Mouse (Mus musculus) MEL (cell line): ENCODE measurements at regions not wholly inside any gene's neighbourhood (a gene's known extent, or its start where the extent isn't known, plus 50 kb on each side); places are given as distances from the start of the nearest gene placed in this dataset.

Source experiments
- DNase-seq: peaks from one replicate; pipeline ENCODE4 v3.0.0; 2011; ENCODE audit warnings: low read depth, low spot score
- H3K27ac ChIP-seq: 2 replicates; pipeline ENCODE4 v1.5.1; 2012; ENCODE audit warnings: low read depth, mild to moderate bottlenecking, control low read depth, low read length, moderate library complexity; ENCODE audit not compliant: control insufficient read depth
- H3K27me3 ChIP-seq, 2 experiments: fragments of 150-350 bp in 1 of 2; sonication (generic) in 1 of 2; 2 replicates each; pipeline ENCODE4 v1.6.1; 2012; ENCODE audit warnings: low read length in 2 of 2, mild to moderate bottlenecking in 2 of 2, improper control_type of control experiment in 1 of 2, moderate library complexity in 1 of 2; ENCODE audit not compliant: insufficient read depth in 2 of 2, control insufficient read depth in 1 of 2
- H3K36me3 ChIP-seq, 2 experiments: 2 replicates each; pipeline ENCODE4 v1.6.1; 2012 to 2014; ENCODE audit warnings: low read length in 2 of 2, improper control_type of control experiment in 1 of 2, inconsistent platforms in 1 of 2, mild to moderate bottlenecking in 1 of 2; ENCODE audit not compliant: insufficient read depth in 2 of 2, control insufficient read depth in 1 of 2
- H3K4me1 ChIP-seq, 2 experiments: fragments of 150-350 bp in 1 of 2; sonication (generic) in 1 of 2; 2 replicates each; pipeline ENCODE4 v1.6.1; 2012; ENCODE audit warnings: low read length in 2 of 2, improper control_type of control experiment in 1 of 2, mild to moderate bottlenecking in 1 of 2; ENCODE audit not compliant: insufficient read depth in 2 of 2, control insufficient read depth in 1 of 2
- H3K4me3 ChIP-seq, 2 experiments: fragments of 150-350 bp in 1 of 2; sonication (generic) in 1 of 2; 2 replicates each; pipeline ENCODE4 v1.5.1; 2012; ENCODE audit warnings: low read depth in 2 of 2, low read length in 2 of 2, mild to moderate bottlenecking in 2 of 2, moderate library complexity in 2 of 2, control low read depth in 1 of 2, improper control_type of control experiment in 1 of 2; ENCODE audit not compliant: control insufficient read depth in 1 of 2, insufficient read depth in 1 of 2
- H3K79me2 ChIP-seq: 2 replicates; pipeline ENCODE4 v1.6.1; 2012; ENCODE audit warnings: mild to moderate bottlenecking, low read length, moderate library complexity; ENCODE audit not compliant: control insufficient read depth, poor library complexity, insufficient read depth
- H3K9ac ChIP-seq: 2 replicates; pipeline ENCODE4 v1.6.1; 2012; ENCODE audit warnings: low read depth, mild to moderate bottlenecking, control low read depth, low read length, moderate library complexity; ENCODE audit not compliant: control insufficient read depth, poor library complexity, severe bottlenecking
- H3K9me3 ChIP-seq: fragments of 150-350 bp; sonication (generic); replicated peaks from 2 replicates; pipeline ENCODE4 v1.6.1; 2012; ENCODE audit warnings: mild to moderate bottlenecking, low read length, improper control_type of control experiment, moderate library complexity; ENCODE audit not compliant: insufficient read depth
- BHLHE40 ChIP-seq: IDR thresholded peaks from 2 replicates; pipeline ENCODE4 v1.6.1; 2012; ENCODE audit warnings: low read depth, mild to moderate bottlenecking, inconsistent platforms, low read length, improper control_type of control experiment, borderline replicate concordance
- CTCF ChIP-seq, 3 experiments: IDR thresholded peaks in 2 of 3; conservative IDR thresholded peaks in 1 of 3; 2 replicates each; pipeline ENCODE4 v1.5.1; 2011 to 2012; ENCODE audit warnings: low read length in 3 of 3, low read depth in 2 of 3, mild to moderate bottlenecking in 2 of 3, improper control_type of control experiment in 1 of 3, inconsistent platforms in 1 of 3, mixed read lengths in 1 of 3, moderate library complexity in 1 of 3; ENCODE audit not compliant: control insufficient read depth in 1 of 3, insufficient read depth in 1 of 3, poor library complexity in 1 of 3, severe bottlenecking in 1 of 3
- E2F4 ChIP-seq: IDR thresholded peaks from 2 replicates; pipeline ENCODE4 v1.6.1; 2011; ENCODE audit warnings: low read depth, low read length, improper control_type of control experiment, borderline replicate concordance
- ELF1 ChIP-seq: IDR thresholded peaks from 2 replicates; pipeline ENCODE4 v1.6.1; 2014; ENCODE audit warnings: low read depth, mild to moderate bottlenecking, inconsistent platforms, low read length, improper control_type of control experiment, moderate library complexity
- EP300 ChIP-seq, 2 experiments: IDR thresholded peaks; 2 replicates each; pipeline ENCODE4 v1.6.1; 2011; ENCODE audit warnings: improper control_type of control experiment in 2 of 2, low read length in 2 of 2, low read depth in 1 of 2, mild to moderate bottlenecking in 1 of 2
- ETS1 ChIP-seq: IDR thresholded peaks from 2 replicates; pipeline ENCODE4 v1.6.1; 2012; ENCODE audit warnings: low read depth, mild to moderate bottlenecking, inconsistent platforms, low read length, improper control_type of control experiment, moderate library complexity
- GABPA ChIP-seq: IDR thresholded peaks from 2 replicates; pipeline ENCODE4 v1.6.1; 2012; ENCODE audit warnings: low read depth, mild to moderate bottlenecking, inconsistent platforms, low read length, improper control_type of control experiment, moderate library complexity
- GATA1 ChIP-seq: IDR thresholded peaks from 2 replicates; pipeline ENCODE4 v1.6.1; 2011; ENCODE audit warnings: low read depth, low read length, improper control_type of control experiment
- HCFC1 ChIP-seq: IDR thresholded peaks from 2 replicates; pipeline ENCODE4 v1.6.1; 2012; ENCODE audit warnings: low read depth, mild to moderate bottlenecking, inconsistent platforms, low read length, improper control_type of control experiment, moderate library complexity
- KAT2A ChIP-seq: conservative IDR thresholded peaks from 2 replicates; pipeline ENCODE4 v1.6.1; 2012; ENCODE audit warnings: low read depth, low read length, improper control_type of control experiment, inconsistent platforms
- MAFK ChIP-seq: IDR thresholded peaks from 2 replicates; pipeline ENCODE4 v1.6.1; 2011; ENCODE audit warnings: low read depth, mild to moderate bottlenecking, low read length, improper control_type of control experiment, borderline replicate concordance
- MAX ChIP-seq: IDR thresholded peaks from 2 replicates; pipeline ENCODE4 v1.6.1; 2011; ENCODE audit warnings: low read length, improper control_type of control experiment
- MAZ ChIP-seq: IDR thresholded peaks from 2 replicates; pipeline ENCODE4 v1.6.1; 2012; ENCODE audit warnings: low read depth, mild to moderate bottlenecking, inconsistent platforms, low read length, improper control_type of control experiment
- MXI1 ChIP-seq: IDR thresholded peaks from 2 replicates; pipeline ENCODE4 v1.6.1; 2011; ENCODE audit warnings: mild to moderate bottlenecking, low read depth, low read length, improper control_type of control experiment
- MYB ChIP-seq: IDR thresholded peaks from 2 replicates; pipeline ENCODE4 v1.6.1; 2011; ENCODE audit warnings: mild to moderate bottlenecking, low read depth, low read length, improper control_type of control experiment
- MYC ChIP-seq: IDR thresholded peaks from 2 replicates; pipeline ENCODE4 v1.6.1; 2011; ENCODE audit warnings: low read depth, mild to moderate bottlenecking, low read length, improper control_type of control experiment, moderate library complexity
- NELFE ChIP-seq: IDR thresholded peaks from 2 replicates; pipeline ENCODE4 v1.6.1; 2011; ENCODE audit warnings: low read depth, low read length, improper control_type of control experiment
- POLR2A ChIP-seq, 2 experiments: IDR thresholded peaks; 2 replicates each; pipeline ENCODE4 v1.6.1; 2011 to 2012; ENCODE audit warnings: low read length in 2 of 2, mild to moderate bottlenecking in 2 of 2, control low read depth in 1 of 2, improper control_type of control experiment in 1 of 2, low read depth in 1 of 2, moderate library complexity in 1 of 2; ENCODE audit not compliant: control insufficient read depth in 1 of 2, insufficient read depth in 1 of 2, poor library complexity in 1 of 2
- RAD21 ChIP-seq: IDR thresholded peaks from 2 replicates; pipeline ENCODE4 v1.6.1; 2011; ENCODE audit warnings: mild to moderate bottlenecking, low read depth, low read length, improper control_type of control experiment
- SIN3A ChIP-seq: IDR thresholded peaks from 2 replicates; pipeline ENCODE4 v1.6.1; 2012; ENCODE audit warnings: low read length, improper control_type of control experiment, inconsistent platforms
- SMC3 ChIP-seq: IDR thresholded peaks from 2 replicates; pipeline ENCODE4 v1.6.1; 2011; ENCODE audit warnings: low read depth, low read length, improper control_type of control experiment
- TBP ChIP-seq: IDR thresholded peaks from 2 replicates; pipeline ENCODE4 v1.8.0; 2011; ENCODE audit warnings: low read depth, low read length, improper control_type of control experiment
- TCF12 ChIP-seq: IDR thresholded peaks from 2 replicates; pipeline ENCODE4 v1.6.1; 2014; ENCODE audit warnings: low read depth, mild to moderate bottlenecking, inconsistent platforms, low read length, improper control_type of control experiment, moderate library complexity
- UBTF ChIP-seq: IDR thresholded peaks from 2 replicates; pipeline ENCODE4 v1.6.1; 2012; ENCODE audit warnings: low read depth, mild to moderate bottlenecking, inconsistent platforms, low read length, improper control_type of control experiment, moderate library complexity, borderline replicate concordance; ENCODE audit not compliant: insufficient read depth
- USF1 ChIP-seq: IDR thresholded peaks from 2 replicates; pipeline ENCODE4 v1.6.1; 2014; ENCODE audit warnings: low read depth, mild to moderate bottlenecking, inconsistent platforms, low read length, improper control_type of control experiment, moderate library complexity
- USF2 ChIP-seq, 2 experiments: IDR thresholded peaks; 2 replicates each; pipeline ENCODE4 v1.6.1; 2011 to 2012; ENCODE audit warnings: improper control_type of control experiment in 2 of 2, low read length in 2 of 2, borderline replicate concordance in 1 of 2, inconsistent platforms in 1 of 2, low read depth in 1 of 2, mild to moderate bottlenecking in 1 of 2; ENCODE audit not compliant: insufficient read depth in 1 of 2
- ZC3H11A ChIP-seq: IDR thresholded peaks from 2 replicates; pipeline ENCODE4 v1.6.1; 2012; ENCODE audit warnings: low read depth, mild to moderate bottlenecking, inconsistent platforms, low read length, improper control_type of control experiment

DNA sequence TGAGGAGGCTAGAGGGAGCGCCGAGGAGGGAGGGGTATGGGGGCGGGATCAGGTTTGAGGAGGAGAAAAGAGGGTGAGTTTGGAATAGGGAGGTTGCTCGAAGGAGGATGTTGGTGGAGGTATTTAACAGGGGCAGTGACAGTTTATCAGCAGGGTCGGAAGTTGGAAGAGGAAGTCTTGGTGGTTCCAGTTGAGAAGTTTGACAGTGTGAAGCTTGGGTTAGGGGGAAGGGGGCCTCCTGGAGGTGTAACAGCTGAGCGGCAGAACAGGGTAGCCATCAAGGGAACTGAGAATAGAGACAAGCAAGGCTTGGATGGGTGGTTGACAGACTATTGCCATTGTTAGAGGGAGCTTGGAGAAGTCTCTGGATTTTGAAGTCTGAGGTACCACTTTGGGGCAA, 276.8 kb upstream of the Rpl38 start:
- peak; percentile 69 for DNase-seq
- H3K9me3 ChIP-seq: no peaks in the 10 kb centered on the region
- peak overlapping the region; percentile 43 for H3K27ac ChIP-seq
- H3K4me3 ChIP-seq: peak overlapping the region; percentile 31 to 38; a peak in 3 of 4 replicates
- no peak overlapping the region; the same call in 1 of the 2 replicates for H3K9ac ChIP-seq
- no peaks in the 10 kb centered on the region for H3K79me2 ChIP-seq
- no peak for TF ChIP-seq UBTF
- peak; percentile 23; the same call in 1 of the 2 replicates for TF ChIP-seq GATA1
- TF ChIP-seq EP300 (IDR thresholded peaks at IDR 0.05; ENCODE audit: low read depth in 1 of 2, low read length in 2 of 2): peak; percentile 43 to 65; a peak in 3 of 4 replicates
- TF ChIP-seq ETS1: peak; percentile 62
- TF ChIP-seq MYB: no peak
- no peak; the same call in 1 of the 2 replicates for TF ChIP-seq TCF12
- TF ChIP-seq BHLHE40: no peak
- no peak for TF ChIP-seq MYC
- TF ChIP-seq ELF1: 0 out of 2 replicates have a peak, but pooled peaks have one; percentile 37
- no peak for TF ChIP-seq KAT2A
- peak; percentile 50; the same call in 1 of the 2 replicates for TF ChIP-seq TBP
- no peak for TF ChIP-seq RAD21
- TF ChIP-seq HCFC1: 0 out of 2 replicates have a peak, but pooled peaks have one; percentile 32
- no peak for TF ChIP-seq E2F4
- TF ChIP-seq MAZ: peak; percentile 61; the same call in 1 of the 2 replicates
- no peak for TF ChIP-seq GABPA
- TF ChIP-seq USF2 (IDR thresholded peaks at IDR 0.05; ENCODE audit: borderline replicate concordance in 1 of 2, insufficient read depth in 1 of 2, low read depth in 1 of 2, low read length in 2 of 2): no peak
- no peak for TF ChIP-seq MAX
- no peak for TF ChIP-seq NELFE
- TF ChIP-seq POLR2A (IDR thresholded peaks at IDR 0.05; ENCODE audit: control insufficient read depth in 1 of 2, insufficient read depth in 1 of 2, low read depth in 1 of 2, low read length in 2 of 2, poor library complexity in 1 of 2): no peak
- H3K36me3 ChIP-seq: peaks cover 0 to 3% of the 10 kb centered on the region in 2 experiments; a peak in 1 of 4 replicates
- no peaks in the 10 kb centered on the region for H3K27me3 ChIP-seq
- H3K4me1 ChIP-seq: peaks cover 3 to 10% of the 10 kb centered on the region in 2 experiments

DNA sequence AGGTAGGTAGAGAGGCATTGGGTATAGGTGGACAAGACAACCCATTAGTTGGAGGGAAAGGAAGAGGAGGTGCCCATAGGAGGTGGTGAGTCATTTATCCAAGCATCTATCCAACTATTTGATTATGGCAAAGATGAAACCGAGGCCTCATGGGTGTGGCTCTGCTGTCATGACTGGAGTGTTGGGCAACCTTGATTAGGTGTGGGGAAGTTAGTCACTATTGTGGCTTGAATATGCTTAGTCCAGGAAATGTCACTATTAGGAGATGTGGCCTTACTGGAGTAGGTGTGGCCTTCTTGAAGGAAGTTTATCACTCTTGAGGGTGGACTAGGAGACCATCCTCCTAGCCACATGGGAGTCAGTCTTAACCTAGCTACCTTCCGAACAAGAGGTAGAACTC, 281.2 kb upstream of the Rpl38 start:
- Histone ChIP-seq H3K4me3 (no peak overlapping the region), H3K36me3 (peaks cover 0 to 3% of the 10 kb centered on the region in 2 experiments; a peak in 1 of 4 replicates), H3K9ac (no peak overlapping the region), H3K9me3 (no peaks in the 10 kb centered on the region), H3K27ac (no peak overlapping the region), H3K79me2 (no peaks in the 10 kb centered on the region), H3K4me1 (peaks cover 3 to 10% of the 10 kb centered on the region in 2 experiments), H3K27me3 (no peaks in the 10 kb centered on the region)
- DNase-seq: no peak
- TF ChIP-seq ETS1: no peak
- TF ChIP-seq POLR2A (IDR thresholded peaks at IDR 0.05; ENCODE audit: control insufficient read depth in 1 of 2, insufficient read depth in 1 of 2, low read depth in 1 of 2, low read length in 2 of 2, poor library complexity in 1 of 2): no peak
- TF ChIP-seq RAD21: no peak
- no peak for TF ChIP-seq ZC3H11A
- no peak for TF ChIP-seq USF1
- no peak for TF ChIP-seq CTCF (IDR thresholded peaks at IDR 0.05 in 2 of 3, conservative IDR thresholded peaks at IDR 0.05 in 1 of 3; ENCODE audit: control insufficient read depth in 1 of 3, insufficient read depth in 1 of 3, low read depth in 2 of 3, low read length in 3 of 3, poor library complexity in 1 of 3, severe bottlenecking in 1 of 3)
- no peak for TF ChIP-seq MAFK
- no peak for TF ChIP-seq SMC3
- TF ChIP-seq MXI1: no peak
- TF ChIP-seq TBP: no peak
- TF ChIP-seq GATA1: no peak
- no peak for TF ChIP-seq GABPA
- TF ChIP-seq SIN3A: no peak
